Mouse (Mus musculus) yolk sac, embryonic 10.5 days (tissue): Measurements from ENCODE around the gene Rpl3.
A peak's percentile ranks its signal among the peaks of the same experiment; 100 is the strongest.
"Not testable (repeated sequence)": the region's sequence is repeated elsewhere in the genome, so short reads cannot be mapped to it uniquely, and the experiment has no call there.

ENCODE experiments used
- DNase-seq: peaks from one replicate; pipeline ENCODE4 v3.0.0-alpha.2; 2017; ENCODE audit warnings: low spot score

The Rpl3 gene

GRCm38 (mm10) chr15:80091121-80091955 lies at the start of gene Rpl3, which contains the start of gene Syngr1:
Gene Rpl3 (minus strand): TSS chr15:80091868.
Gene Syngr1 (plus strand): TSS chr15:80091334.
- DNase-seq: peak; percentile 43

- no peak for DNase-seq
Measured at GRCm38 (mm10) chr15:80140878-80141277, 49.2 kb upstream of the Rpl3 start.

GRCm38 (mm10) chr15:80140302-80140701 lies 48.6 kb upstream of the Rpl3 start:
- no peak for DNase-seq

GRCm38 (mm10) chr15:80137945-80138791 lies 46.5 kb upstream of the Rpl3 start:
- DNase-seq: no peak

- DNase-seq: no peak
Measured at GRCm38 (mm10) chr15:80136645-80137044, 45.0 kb upstream of the Rpl3 start.

GRCm38 (mm10) chr15:80135499-80135898 lies 43.8 kb upstream of the Rpl3 start:
- DNase-seq: no peak

GRCm38 (mm10) chr15:80134450-80134847 lies 42.8 kb upstream of the Rpl3 start:
- no peak for DNase-seq

- peak; percentile 26 for DNase-seq
Measured at GRCm38 (mm10) chr15:80133682-80134449, 42.2 kb upstream of the Rpl3 start.

- DNase-seq: peak; percentile 94
Measured at GRCm38 (mm10) chr15:80132993-80133586, 41.4 kb upstream of the Rpl3 start, which contains the start of gene Tab1. Gene Tab1 (plus strand): TSS chr15:80133127.

GRCm38 (mm10) chr15:80132452-80132851 lies 40.8 kb upstream of the Rpl3 start:
- no peak for DNase-seq

- no peak for DNase-seq
Measured at GRCm38 (mm10) chr15:80131421-80131820, 39.8 kb upstream of the Rpl3 start.

- DNase-seq: no peak
Measured at GRCm38 (mm10) chr15:80130689-80131088, 39.0 kb upstream of the Rpl3 start.

GRCm38 (mm10) chr15:80129982-80130381 lies 38.3 kb upstream of the Rpl3 start:
- no peak for DNase-seq

GRCm38 (mm10) chr15:80127191-80127590 lies 35.5 kb upstream of the Rpl3 start:
- DNase-seq: no peak

- no peak for DNase-seq
Measured at GRCm38 (mm10) chr15:80124651-80125050, 33.0 kb upstream of the Rpl3 start.

- not testable (repeated sequence) for DNase-seq
Measured at GRCm38 (mm10) chr15:80122431-80122830, 30.8 kb upstream of the Rpl3 start.

- no peak for DNase-seq
Measured at GRCm38 (mm10) chr15:80121721-80122325, 30.2 kb upstream of the Rpl3 start.

- DNase-seq: no peak
Measured at GRCm38 (mm10) chr15:80119076-80119475, 27.4 kb upstream of the Rpl3 start.

- no peak for DNase-seq
Measured at GRCm38 (mm10) chr15:80117154-80117553, 25.5 kb upstream of the Rpl3 start.

GRCm38 (mm10) chr15:80115866-80116794 lies 24.5 kb upstream of the Rpl3 start:
- no peak for DNase-seq
